Mouse (Mus musculus) thymus, adult 2 months (tissue): Measurements from ENCODE around the gene Nepn. TPM values are rescaled to one million over a fixed set of nuclear protein-coding genes. Genes with fewer than 3 reads are reported as not detected.

Experiments used
- DNase-seq: peaks from one replicate; pipeline ENCODE4 v3.0.0; 2021
- H3K27ac ChIP-seq: fragments of 200-500 bp; 2 replicates; pipeline ENCODE4 v1.5.1; 2012; ENCODE audit warnings: low read length, control low read depth; ENCODE audit not compliant: control insufficient read depth, insufficient read depth
- H3K27me3 ChIP-seq: fragments of 200-500 bp; 2 replicates; pipeline ENCODE4 v1.6.1; 2012; ENCODE audit warnings: mild to moderate bottlenecking, low read length, moderate library complexity, mixed read lengths; ENCODE audit not compliant: control insufficient read depth, insufficient read depth
- H3K36me3 ChIP-seq: fragments of 200-500 bp; 2 replicates; pipeline ENCODE4 v1.6.1; 2012; ENCODE audit warnings: mild to moderate bottlenecking, low read length, moderate library complexity; ENCODE audit not compliant: control insufficient read depth, insufficient read depth
- H3K4me1 ChIP-seq: fragments of 200-500 bp; replicated peaks from 2 replicates; pipeline ENCODE4 v1.6.1; 2012; ENCODE audit warnings: low read length; ENCODE audit not compliant: control insufficient read depth, insufficient read depth
- H3K4me3 ChIP-seq: fragments of 200-500 bp; 2 replicates; pipeline ENCODE4 v1.5.1; 2012; ENCODE audit warnings: mild to moderate bottlenecking, low read length, control low read depth, moderate library complexity; ENCODE audit not compliant: control insufficient read depth, insufficient read depth
- CTCF ChIP-seq: fragments of 200-500 bp; IDR thresholded peaks from 2 replicates; pipeline ENCODE4 v1.5.1; 2012; ENCODE audit warnings: mild to moderate bottlenecking, control low read depth, low read length, moderate library complexity, borderline replicate concordance; ENCODE audit not compliant: control insufficient read depth, poor library complexity, insufficient read depth; ENCODE audit errors: extremely low read depth
- POLR2A ChIP-seq: fragments of 200-500 bp; IDR thresholded peaks from 2 replicates; pipeline ENCODE4 v1.6.1; 2012; ENCODE audit warnings: mild to moderate bottlenecking, low read length, control low read depth, moderate library complexity; ENCODE audit not compliant: control insufficient read depth, poor library complexity, insufficient read depth; ENCODE audit errors: extremely low read depth
- WGBS: fragments of 180-500 bp; shearing (Covaris S2); methylation state at CpG from one replicate; pipeline ENCODE4 v1.1.7; 2018; 5-methylcytosine and 5-hydroxymethylcytosine counted together
- polyA plus RNA-seq: library from polyadenylated mRNA; depleted of rRNA; stranded (reverse); fragments of >200 nt; gene quantifications from 2 replicates; pipeline ENCODE4 v1.2.3, GENCODE M21; 2012

Gene Nepn
- polyA plus RNA-seq, 1 experiment: 0.18 TPM

DNA sequence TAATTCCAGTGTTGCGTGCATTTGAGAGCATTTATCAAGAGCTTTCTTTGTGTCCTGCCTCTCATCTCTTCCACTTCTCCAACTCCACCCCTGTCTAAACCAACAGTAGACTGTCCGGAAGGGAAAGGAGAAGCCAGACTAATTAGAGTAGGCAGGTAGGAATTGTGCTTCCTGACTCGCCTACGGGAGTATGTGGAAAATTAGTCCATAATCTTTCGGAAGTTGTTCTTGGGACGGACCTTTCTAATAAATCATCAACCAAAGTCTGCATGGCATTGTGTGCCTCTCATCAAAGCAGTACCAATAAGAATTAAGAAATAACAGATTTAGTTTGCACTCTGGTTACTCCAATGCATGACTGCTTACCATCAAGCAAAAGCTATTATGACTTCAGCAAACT is 5.8 kb upstream of the Nepn start:
- WGBS: 93% methylated on average over 6 of the region's 6 CpGs
- H3K4me3 ChIP-seq: no peak overlapping the region
- H3K36me3 ChIP-seq: no peaks in the 10 kb centered on the region
- peaks cover 3% of the 10 kb centered on the region for H3K4me1 ChIP-seq
- H3K27me3 ChIP-seq: no peaks in the 10 kb centered on the region
- no peak overlapping the region for H3K27ac ChIP-seq
- no peak for DNase-seq
- TF ChIP-seq POLR2A: no peak
- no peak for TF ChIP-seq CTCF

DNA sequence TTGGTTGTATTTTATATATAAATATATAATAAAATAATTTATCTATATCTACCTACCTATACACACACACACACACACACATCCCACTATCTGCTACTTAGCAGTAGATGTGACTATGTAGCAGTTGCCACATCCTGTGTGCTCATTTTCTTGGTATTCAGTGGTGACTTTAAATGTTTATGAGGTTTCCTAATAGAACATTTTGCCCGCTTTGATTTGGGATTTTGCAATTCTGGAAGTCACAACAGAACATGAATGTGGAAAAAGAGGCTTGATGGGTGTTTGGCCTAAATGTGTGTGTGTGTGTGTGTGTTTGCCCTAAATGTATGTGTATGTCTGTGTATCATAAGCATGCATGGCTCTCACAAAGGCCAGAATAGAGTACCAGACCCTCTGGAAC is 5.2 kb upstream of the Nepn start:
- TF ChIP-seq POLR2A: no peak
- no peak for TF ChIP-seq CTCF
- Histone ChIP-seq H3K4me1 (peaks cover 3% of the 10 kb centered on the region), H3K27ac (no peak overlapping the region), H3K36me3 (no peaks in the 10 kb centered on the region), H3K27me3 (no peaks in the 10 kb centered on the region), H3K4me3 (no peak overlapping the region)
- WGBS: 81% methylated on average over 1 of the region's 1 CpGs
- DNase-seq: no peak

DNA sequence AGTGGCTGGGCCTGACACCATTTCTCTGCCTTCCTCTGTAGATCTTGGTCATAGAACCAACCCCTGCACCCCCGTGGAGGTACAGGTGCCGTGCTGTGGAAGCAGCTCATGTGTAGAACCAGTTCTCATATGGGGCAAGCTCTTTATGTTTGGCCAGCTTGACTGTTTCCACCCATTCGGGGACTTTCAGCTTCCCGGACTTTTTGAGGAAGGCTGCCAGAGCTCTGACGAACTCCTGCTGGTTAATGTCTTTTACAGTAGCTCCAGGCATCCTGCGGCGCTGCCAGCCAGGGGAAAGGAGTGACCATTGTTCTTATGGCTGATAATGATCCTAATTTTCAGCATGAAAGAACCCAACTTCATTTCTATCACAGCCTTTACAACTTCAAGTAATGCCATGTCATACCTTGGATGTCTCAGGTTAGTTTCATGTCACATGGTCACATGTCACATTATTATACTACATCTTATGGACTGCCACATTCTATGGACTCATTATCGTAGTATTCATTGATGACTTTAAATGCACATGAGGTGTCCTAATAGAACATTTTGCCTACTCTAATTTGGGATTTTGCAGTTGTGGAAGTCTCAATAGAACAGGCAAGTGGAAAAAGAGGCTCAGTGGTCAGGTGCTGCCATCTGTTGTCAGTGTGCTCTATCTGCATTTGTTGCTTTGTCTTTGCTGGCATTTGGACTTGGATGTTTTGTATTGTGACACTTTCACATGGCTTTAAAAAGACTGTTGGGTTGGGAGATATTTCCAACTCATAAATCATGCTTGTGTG is 3.8 kb upstream of the Nepn start:
- WGBS: 74% methylated on average over 8 of the region's 8 CpGs
- peak; percentile 31 for DNase-seq

DNA sequence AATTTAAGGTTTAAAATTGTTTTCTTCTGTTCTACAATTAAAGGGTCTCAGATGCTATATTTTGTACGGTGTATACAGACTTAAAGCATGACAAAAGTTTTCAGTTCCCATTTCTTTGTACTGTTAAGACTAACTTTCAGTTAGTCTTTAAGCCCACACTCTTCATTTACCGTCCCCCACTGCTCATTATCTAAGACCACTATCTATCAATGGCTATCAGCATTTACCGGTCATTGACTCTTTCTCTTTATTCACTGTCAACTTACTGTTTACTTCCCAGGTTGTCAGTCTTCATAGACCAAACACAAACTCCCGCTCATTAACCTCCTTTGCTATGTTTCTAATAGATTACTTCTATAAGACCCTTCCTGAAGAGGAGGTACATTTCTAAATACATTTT is 1.6 kb upstream of the Nepn start:
- TF ChIP-seq CTCF (no peak), POLR2A (no peak)
- Histone ChIP-seq H3K4me1 (no peaks in the 10 kb centered on the region), H3K36me3 (no peaks in the 10 kb centered on the region), H3K4me3 (no peak overlapping the region), H3K27me3 (no peaks in the 10 kb centered on the region), H3K27ac (no peak overlapping the region)
- WGBS: 89% methylated on average over 4 of the region's 4 CpGs
- DNase-seq: no peak

More for the DNA sequence above, 3.8 kb upstream of the Nepn start:
- no peak for TF ChIP-seq CTCF
- TF ChIP-seq POLR2A: no peak
- H3K4me3 ChIP-seq: no peak overlapping the region
- peaks cover 3% of the 10 kb centered on the region for H3K4me1 ChIP-seq
- no peaks in the 10 kb centered on the region for H3K27me3 ChIP-seq
- no peaks in the 10 kb centered on the region for H3K36me3 ChIP-seq
- no peak overlapping the region for H3K27ac ChIP-seq

DNA sequence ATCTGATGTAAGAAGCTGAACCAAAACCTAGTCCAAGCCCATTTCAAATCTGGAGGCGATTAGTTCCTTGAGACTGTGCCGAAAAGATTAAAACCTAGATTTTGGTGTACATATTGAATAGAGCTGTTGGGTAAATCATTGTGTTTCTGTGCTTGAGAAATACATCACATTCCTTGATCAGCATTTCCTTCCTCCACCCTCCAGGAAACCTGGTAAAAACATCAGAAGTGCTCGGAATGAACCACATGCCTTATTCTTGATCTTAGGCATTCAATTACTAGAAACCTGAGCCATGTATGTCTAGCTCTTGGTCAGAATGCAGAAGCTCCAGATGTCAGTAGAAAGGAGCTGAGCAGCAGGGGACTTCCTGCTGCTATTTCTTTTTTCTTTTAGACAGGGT is 666 bp downstream of the Nepn start:
- no peak overlapping the region for H3K27ac ChIP-seq
- no peak for TF ChIP-seq CTCF
- no peak for TF ChIP-seq POLR2A
- no peak overlapping the region for H3K4me3 ChIP-seq
- WGBS: 62% methylated on average over 3 of the region's 3 CpGs
- H3K36me3 ChIP-seq: no peaks in the 10 kb centered on the region
- no peaks in the 10 kb centered on the region for H3K4me1 ChIP-seq
- DNase-seq: no peak
- no peaks in the 10 kb centered on the region for H3K27me3 ChIP-seq

DNA sequence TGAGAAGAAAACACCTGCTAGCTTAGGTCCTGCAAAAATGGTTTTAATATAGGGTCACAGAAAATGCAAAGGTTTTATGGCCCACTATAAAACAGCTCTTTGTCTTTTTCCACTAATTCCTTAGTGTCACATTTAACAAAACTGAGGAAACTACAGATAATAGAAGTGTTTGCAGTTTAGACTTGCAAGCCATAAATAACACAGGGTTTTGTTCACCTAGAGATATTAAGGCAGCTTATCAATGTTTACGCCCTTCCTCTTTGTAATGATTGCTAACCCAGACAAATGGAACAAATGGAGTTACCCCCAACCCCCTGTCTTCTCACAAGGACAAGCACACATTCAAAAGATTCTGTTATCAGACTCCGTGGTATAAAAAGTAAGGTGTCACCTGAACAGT is 2.4 kb downstream of the Nepn start:
- Histone ChIP-seq H3K27ac (no peak overlapping the region), H3K4me1 (no peaks in the 10 kb centered on the region), H3K27me3 (no peaks in the 10 kb centered on the region), H3K4me3 (no peak overlapping the region), H3K36me3 (no peaks in the 10 kb centered on the region)
- TF ChIP-seq POLR2A: no peak
- TF ChIP-seq CTCF: no peak
- WGBS: 91% methylated on average over 2 of the region's 2 CpGs
- DNase-seq: no peak

DNA sequence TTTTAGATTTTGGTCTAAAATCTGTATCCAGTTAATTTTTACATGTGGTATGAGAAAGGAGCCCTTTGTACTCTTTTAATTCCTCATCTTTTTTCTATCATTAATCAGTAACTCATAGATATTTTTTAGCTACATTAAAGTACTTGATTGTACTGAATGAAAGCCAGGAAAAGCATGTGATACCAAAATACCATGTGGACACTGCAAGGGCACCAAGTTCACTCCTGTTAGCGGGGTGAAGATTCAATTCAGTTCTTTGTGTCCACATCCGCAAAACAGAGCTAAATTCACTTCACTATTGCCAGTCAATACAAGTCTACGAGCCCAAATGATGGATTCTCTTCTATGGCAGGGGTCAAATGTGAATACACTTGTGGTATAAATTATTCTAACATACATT is 7.9 kb downstream of the Nepn start:
- no peak overlapping the region for H3K4me3 ChIP-seq
- DNase-seq: no peak
- no peaks in the 10 kb centered on the region for H3K36me3 ChIP-seq
- H3K4me1 ChIP-seq: no peaks in the 10 kb centered on the region
- TF ChIP-seq CTCF: no peak
- 95% methylated on average over 3 of the region's 3 CpGs for WGBS
- no peak overlapping the region for H3K27ac ChIP-seq
- no peaks in the 10 kb centered on the region for H3K27me3 ChIP-seq
